Mouse (Mus musculus) hindbrain, embryonic 10.5 days (tissue): ENCODE data around the gene Ncapd3. TPM values are rescaled to one million over a fixed set of nuclear protein-coding genes. Genes with fewer than 3 reads are reported as not detected.

ENCODE experiments used
- DNase-seq: peaks from one replicate; pipeline ENCODE4 v3.0.0-alpha.2; 2017; ENCODE audit warnings: low spot score
- H3K27ac ChIP-seq: fragments of 300-500 bp; sonication (generic); 2 replicates; pipeline ENCODE4 v1.5.1; 2016; ENCODE audit warnings: mild to moderate bottlenecking, moderate library complexity
- H3K27me3 ChIP-seq: fragments of 300-500 bp; sonication (generic); 2 replicates; pipeline ENCODE4 v1.6.1; 2016; ENCODE audit warnings: mild to moderate bottlenecking; ENCODE audit not compliant: poor library complexity, insufficient read depth, severe bottlenecking
- H3K36me3 ChIP-seq: fragments of 300-500 bp; sonication (generic); 2 replicates; pipeline ENCODE4 v1.6.1; 2016; ENCODE audit warnings: mild to moderate bottlenecking, moderate library complexity
- H3K4me1 ChIP-seq: fragments of 300-500 bp; sonication (generic); replicated peaks from 2 replicates; pipeline ENCODE4 v1.6.1; 2016; ENCODE audit warnings: mild to moderate bottlenecking
- H3K4me3 ChIP-seq: fragments of 300-500 bp; sonication (generic); 2 replicates; pipeline ENCODE4 v1.5.1; 2016; ENCODE audit warnings: mild to moderate bottlenecking, moderate library complexity
- H3K9me3 ChIP-seq: fragments of 300-500 bp; sonication (generic); 2 replicates; pipeline ENCODE4 v1.6.1; 2016; ENCODE audit warnings: mild to moderate bottlenecking, moderate library complexity
- WGBS: fragments of 180-500 bp; shearing (Covaris S2); methylation state at CpG from one replicate; pipeline ENCODE4 v1.1.7; 2016; 5-methylcytosine and 5-hydroxymethylcytosine counted together
- polyA plus RNA-seq: library from polyadenylated mRNA; unstranded; fragments of >200 nt; fragmentation: Nextera tagmentation; extraction: Ambion mirVana; gene quantifications from 2 replicates; pipeline ENCODE4 v1.2.1, GENCODE M21; 2016

The Ncapd3 gene
- polyA plus RNA-seq, 1 experiment from 2014 or later = 28.8 TPM

GRCm38 (mm10) chr9:27074677-27075076 lies 44.7 kb downstream of the Ncapd3 start:
- peaks cover 96% of the 10 kb centered on the region for H3K36me3 ChIP-seq
- no peaks in the 10 kb centered on the region for H3K4me1 ChIP-seq
- H3K27ac ChIP-seq = no peak overlapping the region
- 93% methylated on average over 1 of the region's 1 CpGs for WGBS
- H3K4me3 ChIP-seq = no peak overlapping the region
- H3K9me3 ChIP-seq = peaks cover 2% of the 10 kb centered on the region; the same call in 1 of the 2 replicates
- H3K27me3 ChIP-seq = no peaks in the 10 kb centered on the region
- DNase-seq = no peak

GRCm38 (mm10) chr9:27075812-27076211 lies 45.8 kb downstream of the Ncapd3 start:
- H3K4me3 ChIP-seq = no peak overlapping the region
- no peak for DNase-seq
- H3K4me1 ChIP-seq = no peaks in the 10 kb centered on the region
- H3K36me3 ChIP-seq = peaks cover 95% of the 10 kb centered on the region
- no peaks in the 10 kb centered on the region for H3K9me3 ChIP-seq
- no peaks in the 10 kb centered on the region for H3K27me3 ChIP-seq
- no peak overlapping the region for H3K27ac ChIP-seq

GRCm38 (mm10) chr9:27086256-27086655 lies 56.3 kb downstream of the Ncapd3 start:
- no peak for DNase-seq
- H3K36me3 ChIP-seq = peaks cover 100% of the 10 kb centered on the region
- H3K9me3 ChIP-seq = no peaks in the 10 kb centered on the region
- no peaks in the 10 kb centered on the region for H3K4me1 ChIP-seq
- no peaks in the 10 kb centered on the region for H3K27me3 ChIP-seq
- H3K4me3 ChIP-seq = no peak overlapping the region
- 92% methylated on average over 5 of the region's 5 CpGs for WGBS
- H3K27ac ChIP-seq = no peak overlapping the region

GRCm38 (mm10) chr9:27087402-27087801 lies 57.4 kb downstream of the Ncapd3 start:
- peaks cover 100% of the 10 kb centered on the region for H3K36me3 ChIP-seq
- no peaks in the 10 kb centered on the region for H3K9me3 ChIP-seq
- H3K27ac ChIP-seq = no peak overlapping the region
- 95% methylated on average over 3 of the region's 3 CpGs for WGBS
- no peak overlapping the region for H3K4me3 ChIP-seq
- no peaks in the 10 kb centered on the region for H3K4me1 ChIP-seq
- H3K27me3 ChIP-seq = no peaks in the 10 kb centered on the region
- no peak for DNase-seq

GRCm38 (mm10) chr9:27090134-27090533 lies 60.2 kb downstream of the Ncapd3 start:
- Histone ChIP-seq H3K4me3 (no peak overlapping the region), H3K36me3 (peaks cover 100% of the 10 kb centered on the region), H3K27me3 (no peaks in the 10 kb centered on the region), H3K4me1 (no peaks in the 10 kb centered on the region), H3K27ac (no peak overlapping the region), H3K9me3 (no peaks in the 10 kb centered on the region)
- 78% methylated on average over 1 of the region's 1 CpGs for WGBS
- no peak for DNase-seq

GRCm38 (mm10) chr9:27090801-27091775 lies 61.1 kb downstream of the Ncapd3 start:
- no peak overlapping the region for H3K4me3 ChIP-seq
- no peak overlapping the region for H3K27ac ChIP-seq
- no peak for DNase-seq
- H3K4me1 ChIP-seq = no peaks in the 10 kb centered on the region
- no peaks in the 10 kb centered on the region for H3K9me3 ChIP-seq
- no peaks in the 10 kb centered on the region for H3K27me3 ChIP-seq
- WGBS = 93% methylated on average over 13 of the region's 13 CpGs
- H3K36me3 ChIP-seq = peaks cover 100% of the 10 kb centered on the region

GRCm38 (mm10) chr9:27092916-27093315 lies 62.9 kb downstream of the Ncapd3 start:
- Histone ChIP-seq H3K4me1 (peaks cover 3% of the 10 kb centered on the region; the same call in 1 of the 2 replicates), H3K9me3 (no peaks in the 10 kb centered on the region), H3K27ac (no peak overlapping the region), H3K36me3 (peaks cover 100% of the 10 kb centered on the region), H3K27me3 (no peaks in the 10 kb centered on the region), H3K4me3 (no peak overlapping the region)
- DNase-seq = no peak
- WGBS = 93% methylated on average over 6 of the region's 6 CpGs

- WGBS = 49% methylated on average over 4 of the region's 4 CpGs
- no peaks in the 10 kb centered on the region for H3K9me3 ChIP-seq
- H3K36me3 ChIP-seq = peaks cover 99% of the 10 kb centered on the region
- no peak overlapping the region for H3K4me3 ChIP-seq
- H3K27ac ChIP-seq = peak overlapping the region; percentile 56; the same call in 1 of the 2 replicates
- no peak for DNase-seq
- peaks cover 10% of the 10 kb centered on the region; the same call in 1 of the 2 replicates for H3K4me1 ChIP-seq
- H3K27me3 ChIP-seq = no peaks in the 10 kb centered on the region
These were observed 68.1 kb downstream of the Ncapd3 start for GRCm38 (mm10) chr9:27098092-27098491.

GRCm38 (mm10) chr9:27098557-27098956 lies 68.6 kb downstream of the Ncapd3 start:
- DNase-seq = no peak
- Histone ChIP-seq H3K27ac (no peak overlapping the region), H3K4me3 (no peak overlapping the region), H3K9me3 (no peaks in the 10 kb centered on the region), H3K36me3 (peaks cover 99% of the 10 kb centered on the region), H3K27me3 (no peaks in the 10 kb centered on the region), H3K4me1 (peaks cover 10% of the 10 kb centered on the region; the same call in 1 of the 2 replicates)
- WGBS = 86% methylated on average over 8 of the region's 8 CpGs

- Histone ChIP-seq H3K9me3 (no peaks in the 10 kb centered on the region), H3K27ac (no peak overlapping the region), H3K27me3 (no peaks in the 10 kb centered on the region), H3K4me3 (no peak overlapping the region), H3K36me3 (peaks cover 99% of the 10 kb centered on the region), H3K4me1 (peaks cover 10% of the 10 kb centered on the region; the same call in 1 of the 2 replicates)
- DNase-seq = no peak
- 90% methylated on average over 4 of the region's 4 CpGs for WGBS
These were observed 69.5 kb downstream of the Ncapd3 start for GRCm38 (mm10) chr9:27099474-27099873.

- Histone ChIP-seq H3K27ac (no peak overlapping the region), H3K4me3 (no peak overlapping the region), H3K4me1 (peaks cover 10% of the 10 kb centered on the region; the same call in 1 of the 2 replicates), H3K36me3 (peaks cover 94% of the 10 kb centered on the region), H3K27me3 (no peaks in the 10 kb centered on the region), H3K9me3 (no peaks in the 10 kb centered on the region)
- DNase-seq = no peak
- WGBS = 94% methylated on average over 6 of the region's 6 CpGs
These were observed 71.5 kb downstream of the Ncapd3 start for GRCm38 (mm10) chr9:27101466-27101865.

- Histone ChIP-seq H3K36me3 (peaks cover 58% of the 10 kb centered on the region), H3K27ac (no peak overlapping the region), H3K4me3 (no peak overlapping the region), H3K27me3 (no peaks in the 10 kb centered on the region), H3K4me1 (peaks cover 9% of the 10 kb centered on the region), H3K9me3 (no peaks in the 10 kb centered on the region)
- DNase-seq = peak; percentile 30
- 74% methylated on average over 1 of the region's 1 CpGs for WGBS
These were observed 76.1 kb downstream of the Ncapd3 start for GRCm38 (mm10) chr9:27106081-27106480.

- H3K27me3 ChIP-seq = no peaks in the 10 kb centered on the region
- peaks cover 9% of the 10 kb centered on the region for H3K4me1 ChIP-seq
- no peaks in the 10 kb centered on the region for H3K9me3 ChIP-seq
- 87% methylated on average over 4 of the region's 4 CpGs for WGBS
- no peak overlapping the region for H3K27ac ChIP-seq
- DNase-seq = no peak
- H3K4me3 ChIP-seq = no peak overlapping the region
- H3K36me3 ChIP-seq = peaks cover 39% of the 10 kb centered on the region
These were observed 78.5 kb downstream of the Ncapd3 start for GRCm38 (mm10) chr9:27108451-27108850.
